Mouse (Mus musculus) gastrocnemius, postnatal 14 days (tissue): ENCODE data around the gene Gsk3a. TPM values are rescaled to one million over a fixed set of nuclear protein-coding genes. Genes with fewer than 3 reads are reported as not detected.

Source experiments
- DNase-seq: peaks from one replicate; pipeline ENCODE4 v3.0.0; 2021; ENCODE audit warnings: mixed read lengths
- intact Hi-C: fragments of 180-260 bp; cut with DNase I; formaldehyde crosslinking; loops from one replicate; pipeline ENCODE4 v1.15.1; 2025; ENCODE audit warnings: low total_unique reads
- long read RNA-seq, 2 experiments: library from polyadenylated mRNA; stranded (forward); transcript quantifications; one replicate each; pipeline ENCODE4 v2.0.0; 2021
- total RNA-seq, 2 experiments: library from RNA; stranded (reverse); gene quantifications; 2 replicates each; pipeline ENCODE4 v1.2.3; 2021

Gsk3a gene
- 10 to 100 TPM; 46.5 to 51.4 TPM for total RNA-seq
- long read RNA-seq, experiment 1, transcript Gsk3a-201 (11 exons, 2,260 nt) = major isoform, 43 of 59 reads
- long read RNA-seq, experiment 1, partial matches to known transcripts = 5 of 59 reads
- long read RNA-seq, experiment 1, other reads (novel, unspliced or antisense) = 11 of 59 reads
- long read RNA-seq, experiment 2, transcript Gsk3a-201 (11 exons, 2,260 nt) = major isoform, 47 of 55 reads
- long read RNA-seq, experiment 2, partial matches to known transcripts = 2 of 55 reads
- long read RNA-seq, experiment 2, other reads (novel, unspliced or antisense) = 6 of 55 reads

DNA sequence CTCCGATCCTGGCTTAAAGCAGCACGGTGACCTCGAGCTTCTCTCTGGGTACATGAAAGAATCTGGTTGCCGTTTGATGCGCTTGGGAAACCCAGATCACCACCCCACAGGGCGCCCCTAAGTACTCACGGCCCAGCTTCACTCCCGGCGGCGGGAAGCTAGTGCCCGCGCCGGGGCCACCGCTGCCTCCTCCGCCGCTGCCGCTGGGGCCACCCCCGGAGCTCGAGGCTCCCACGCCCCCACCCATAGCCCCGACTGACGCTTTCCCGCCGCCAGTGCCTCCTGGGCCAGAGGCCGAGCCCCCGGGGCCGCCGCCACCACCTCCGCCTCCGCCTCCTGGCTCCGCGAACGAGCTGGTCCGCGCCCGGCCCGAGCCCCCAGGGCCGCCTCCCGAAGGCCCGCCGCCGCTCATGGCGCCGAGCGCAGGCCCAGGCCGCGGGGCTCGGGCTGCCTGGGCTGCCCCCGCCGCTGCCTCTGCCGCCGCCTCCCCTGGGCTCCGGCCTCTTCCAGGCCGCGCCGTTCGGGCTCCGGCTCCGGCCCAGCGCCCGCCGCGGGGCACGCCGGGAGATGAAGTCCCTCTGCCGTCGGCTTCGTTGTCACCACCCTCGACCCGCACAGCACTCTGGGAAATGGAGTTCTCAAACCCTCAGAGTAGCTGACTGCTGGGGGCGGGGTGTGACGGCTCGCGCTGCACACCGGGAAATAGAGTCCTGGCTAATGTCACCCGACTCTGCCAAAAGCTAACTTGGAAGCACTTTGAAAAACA lies at the start of gene Gsk3a:
Gene Gsk3a, minus strand, starts transcription at position 603 of the 766 bp plus-strand sequence.
- DNase-seq = peak; percentile 99
- intact Hi-C loops = no loop called here

DNA sequence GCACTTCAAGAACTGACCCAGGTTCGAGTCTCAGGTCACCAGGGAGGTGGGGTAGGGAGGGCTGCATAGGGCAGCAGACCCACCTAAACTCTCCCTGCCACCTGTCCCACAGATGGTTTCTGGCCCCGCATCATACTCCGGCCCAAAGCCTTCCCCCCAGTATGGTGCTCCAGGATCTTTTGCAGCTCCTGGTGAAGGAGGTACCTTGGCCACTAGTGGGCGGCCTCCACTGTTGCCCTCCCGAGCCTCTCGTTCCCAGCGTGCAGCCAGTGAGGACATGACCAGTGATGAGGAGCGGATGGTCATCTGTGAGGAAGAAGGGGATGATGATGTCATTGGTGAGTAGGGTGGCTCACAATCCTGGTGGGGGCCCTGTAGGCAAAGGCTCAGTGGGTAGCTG lies 49.3 kb upstream of the Gsk3a start:
- intact Hi-C loops = no loop called here
- DNase-seq = no peak

DNA sequence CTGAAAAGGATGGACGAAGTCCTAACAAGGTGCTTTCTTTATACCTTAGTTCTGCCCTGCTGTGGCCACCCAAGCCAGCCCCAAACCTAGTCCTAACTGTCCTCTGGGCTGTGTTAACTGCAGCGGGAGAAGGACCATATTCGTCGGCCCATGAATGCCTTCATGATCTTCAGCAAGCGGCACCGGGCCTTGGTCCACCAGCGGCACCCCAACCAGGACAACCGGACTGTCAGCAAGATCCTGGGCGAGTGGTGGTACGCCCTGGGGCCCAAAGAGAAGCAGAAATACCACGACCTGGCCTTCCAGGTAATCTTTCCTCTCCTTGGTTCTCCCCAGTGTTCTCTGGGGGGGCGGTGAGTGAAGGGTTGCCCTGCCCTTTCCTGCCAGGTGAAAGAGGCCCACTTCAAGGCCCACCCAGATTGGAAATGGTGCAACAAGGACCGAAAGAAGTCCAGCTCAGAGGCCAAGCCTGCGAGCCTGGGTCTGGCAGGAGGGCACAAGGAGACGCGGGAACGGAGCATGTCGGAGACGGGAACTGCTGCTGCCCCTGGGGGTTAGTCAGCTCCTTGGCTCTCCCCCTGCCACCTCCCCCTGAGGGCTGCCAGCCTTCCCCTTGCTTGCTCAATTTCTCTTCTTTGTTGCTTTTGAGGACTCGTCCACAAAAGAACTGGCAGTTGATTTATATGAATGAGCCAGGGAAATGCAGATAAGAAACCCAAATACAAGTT lies 48.0 kb upstream of the Gsk3a start:
- intact Hi-C loops = no loop called here
- DNase-seq = no peak

DNA sequence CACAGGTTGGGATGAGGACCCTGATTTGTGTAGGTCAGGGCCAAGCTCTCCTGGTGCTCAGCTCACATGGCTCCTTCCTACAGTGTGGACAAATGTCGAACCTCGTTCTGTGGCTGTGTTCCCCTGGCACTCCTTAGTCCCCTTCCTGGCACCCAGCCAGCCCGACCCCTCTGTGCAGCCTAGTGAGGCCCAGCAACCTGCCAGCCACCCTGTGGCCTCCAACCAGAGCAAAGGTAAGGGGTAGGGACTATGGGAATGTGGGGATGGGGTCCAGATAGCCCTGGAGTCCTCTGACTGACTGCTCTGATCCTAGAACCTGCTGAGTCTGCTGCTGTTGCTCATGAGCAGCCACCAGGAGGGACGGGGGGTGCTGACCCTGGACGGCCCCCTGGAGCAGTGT lies 47.1 kb upstream of the Gsk3a start:
- DNase-seq = no peak
- intact Hi-C loops = no loop called here

DNA sequence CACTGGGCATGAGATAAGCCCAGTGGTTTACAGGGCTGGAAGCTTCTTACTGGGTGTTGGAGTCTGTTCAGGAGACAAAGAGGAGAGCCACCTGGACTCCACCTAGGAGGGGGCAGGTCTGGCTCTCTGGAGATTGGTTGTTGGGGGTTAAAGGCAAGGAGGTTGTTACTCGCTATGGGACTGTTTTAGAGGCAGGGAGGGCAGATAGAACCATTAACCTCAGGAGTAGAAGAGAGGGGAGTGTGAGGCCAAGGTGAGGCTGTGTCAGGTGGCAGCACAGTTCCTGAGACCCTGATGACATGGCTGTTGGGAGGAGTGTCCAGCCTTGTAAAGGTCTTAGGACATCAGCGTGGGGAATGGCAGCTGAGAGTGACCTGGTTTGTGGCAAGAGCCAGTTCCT lies 46.5 kb upstream of the Gsk3a start:
- intact Hi-C loops = no loop called here
- peak; percentile 1 for DNase-seq

DNA sequence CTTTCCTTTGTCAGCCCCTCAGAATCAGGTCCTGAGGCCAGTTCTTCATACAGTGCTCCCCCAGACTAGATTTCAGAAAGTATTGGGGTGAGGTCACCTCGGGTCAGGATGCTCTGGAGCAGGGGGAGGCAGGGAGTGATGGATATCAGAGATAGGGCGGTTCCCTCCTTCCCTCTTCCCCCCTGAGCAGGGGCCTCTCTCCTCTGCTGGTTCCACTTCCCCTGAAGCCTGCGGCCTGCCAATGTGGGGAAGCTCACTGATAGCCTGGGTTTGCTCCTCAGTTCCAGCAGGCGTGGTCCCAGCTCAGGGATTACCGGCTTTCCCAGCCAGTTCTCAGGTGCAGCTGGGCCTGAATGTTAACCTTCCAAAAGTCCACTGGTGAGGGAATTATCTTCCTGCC lies 46.0 kb upstream of the Gsk3a start:
- peak; percentile 38 for DNase-seq

DNA sequence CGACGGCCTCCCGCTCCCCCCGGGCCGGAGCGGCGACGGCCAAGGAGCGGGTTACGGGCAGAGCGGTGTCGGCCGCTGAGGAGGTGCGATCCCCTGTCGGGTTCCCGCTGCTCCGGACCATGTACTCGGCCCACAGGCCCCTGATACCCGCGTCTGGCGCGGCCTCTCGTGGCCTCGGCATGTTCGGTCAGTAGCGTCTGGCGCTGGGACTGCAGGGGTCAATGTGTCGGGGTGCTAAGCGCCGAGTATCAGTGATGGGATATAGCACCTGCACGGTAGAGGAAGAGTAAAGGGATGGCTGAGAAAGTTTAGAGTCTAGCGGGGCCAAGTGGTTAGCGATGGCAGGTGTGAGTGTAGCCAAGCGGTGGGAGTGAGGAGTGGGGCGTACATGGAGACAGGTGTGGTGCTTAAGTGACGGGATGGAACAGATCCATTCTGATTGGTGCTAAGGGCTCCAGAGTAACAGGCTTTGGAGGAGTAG lies 45.1 kb upstream of the Gsk3a start:
- peak; percentile 58 for DNase-seq
- intact Hi-C loops = no loop called here

More for the DNA sequence above, 46.0 kb upstream of the Gsk3a start:
- intact Hi-C loops = no loop called here

DNA sequence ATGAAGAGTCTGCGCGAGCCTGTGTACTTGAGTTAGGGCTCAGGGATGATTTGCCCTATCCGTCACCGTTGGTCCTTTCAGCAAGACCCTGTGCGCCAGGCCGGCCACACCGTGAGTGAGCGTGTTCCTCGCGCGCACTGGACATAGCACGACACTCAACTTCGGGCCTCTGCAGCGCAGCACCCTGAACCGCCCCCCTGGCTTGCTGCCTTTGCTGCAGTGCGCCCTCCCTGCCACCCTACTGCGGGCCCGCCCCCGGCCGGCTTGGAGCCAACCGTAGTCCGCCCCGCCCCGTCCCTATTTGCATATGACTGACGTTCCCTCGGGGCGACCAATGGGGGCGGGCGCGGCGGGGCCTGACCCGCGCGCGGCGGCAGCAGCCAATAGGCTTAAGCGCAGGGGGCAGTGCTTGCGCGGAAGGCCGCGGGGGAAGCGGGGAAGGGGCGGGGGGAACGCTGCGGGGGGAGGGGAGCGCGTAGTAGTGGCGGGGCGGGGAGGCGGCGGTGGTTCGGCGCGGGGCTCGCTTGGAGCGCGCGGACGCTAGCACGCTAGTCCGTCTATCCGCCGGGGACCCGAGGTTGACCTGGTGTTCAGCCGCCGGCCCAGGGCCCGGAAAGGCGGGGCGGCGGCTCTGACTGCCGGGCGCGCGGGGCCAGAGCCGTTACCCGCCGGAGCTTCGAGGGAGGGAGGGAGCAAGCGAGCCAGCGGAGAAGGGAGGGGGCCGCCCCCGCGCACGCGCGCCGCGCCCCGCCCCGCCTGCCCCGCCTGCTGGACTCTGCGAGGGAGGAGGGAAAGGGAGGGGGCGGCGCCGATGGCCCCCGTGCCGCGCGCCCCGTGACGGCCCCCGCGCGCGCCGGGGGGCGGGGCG lies 44.3 kb upstream of the Gsk3a start:
- intact Hi-C loops = no loop called here
- DNase-seq = peak; percentile 99

DNA sequence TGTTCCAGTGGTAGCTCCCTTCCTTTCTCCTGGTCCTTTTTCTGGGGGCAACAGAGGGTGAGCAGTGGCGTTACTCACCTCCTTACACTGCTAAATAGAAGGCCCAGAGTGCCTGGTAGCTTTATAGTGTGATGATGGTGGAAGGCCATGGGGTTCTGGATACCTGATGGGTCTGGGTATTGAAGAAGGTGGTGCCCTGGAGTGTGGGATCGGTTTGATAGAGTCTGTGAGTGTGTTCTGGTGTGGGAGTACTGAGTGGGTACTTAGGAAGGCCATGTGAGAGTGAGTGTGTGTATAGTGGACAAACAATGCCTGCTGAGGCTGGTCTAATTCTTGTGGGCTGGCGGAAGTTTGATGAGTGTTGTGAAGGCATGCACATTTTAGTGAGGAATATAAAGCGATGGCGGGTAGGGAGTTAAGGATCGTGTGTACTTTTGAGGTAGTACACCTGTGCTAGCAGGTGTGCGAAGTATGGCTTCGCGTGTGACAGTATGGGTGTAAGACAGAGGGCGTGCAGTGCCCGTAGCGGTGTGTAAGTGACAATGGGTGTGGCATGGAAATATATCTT lies 43.6 kb upstream of the Gsk3a start:
- intact Hi-C loops = no loop called here
- DNase-seq = no peak

DNA sequence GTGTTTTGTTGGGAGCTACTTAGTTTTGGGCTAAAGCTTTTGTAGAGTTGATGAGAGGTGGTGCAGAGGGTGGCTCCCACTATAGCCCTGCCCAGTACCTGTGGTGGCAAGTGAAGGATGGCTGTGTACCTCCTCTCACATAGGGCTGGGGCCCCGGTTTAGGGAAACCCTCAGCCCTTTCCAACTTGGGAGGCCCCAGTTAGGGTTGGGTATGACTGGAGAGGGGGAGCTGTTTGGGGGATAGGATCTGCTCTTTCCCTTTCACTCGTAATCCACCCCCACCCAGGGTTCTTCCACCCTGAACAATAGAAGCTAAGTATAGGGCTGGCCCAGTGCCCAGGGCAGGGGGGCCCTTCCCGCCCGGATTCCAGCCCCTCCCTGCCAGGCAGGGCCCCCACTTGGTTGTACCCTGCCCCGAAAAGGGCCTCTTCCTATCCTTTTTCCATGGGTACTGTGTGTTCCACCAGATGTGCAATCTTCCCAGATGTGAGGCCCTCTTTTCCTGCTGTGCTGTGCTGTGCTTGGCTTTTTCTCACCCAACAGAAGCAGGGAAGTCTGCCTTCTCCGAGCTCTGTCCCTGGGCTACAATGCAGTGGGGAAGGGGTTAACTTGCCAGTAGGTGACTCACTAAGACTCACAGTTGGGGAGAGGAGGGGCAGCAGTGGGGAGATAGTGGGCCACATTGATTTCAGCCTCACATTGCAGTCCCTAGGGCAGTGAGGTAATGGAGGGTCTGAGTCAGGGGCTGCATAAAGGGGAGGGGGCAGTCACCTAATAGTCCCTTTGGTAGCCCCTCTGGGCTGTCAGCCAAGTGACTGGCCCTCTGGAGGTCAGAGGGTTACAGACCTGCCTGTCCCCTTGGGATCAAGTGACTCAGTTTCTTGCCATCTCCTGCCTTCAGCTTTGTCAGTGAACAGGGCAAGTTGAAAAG lies 42.5 kb upstream of the Gsk3a start:
- intact Hi-C loops = loop anchor here (5.0 kb wide), 1 partner anchor 38 kb away; no protein-coding TSS in a partner anchor
- DNase-seq = peak; percentile 61

DNA sequence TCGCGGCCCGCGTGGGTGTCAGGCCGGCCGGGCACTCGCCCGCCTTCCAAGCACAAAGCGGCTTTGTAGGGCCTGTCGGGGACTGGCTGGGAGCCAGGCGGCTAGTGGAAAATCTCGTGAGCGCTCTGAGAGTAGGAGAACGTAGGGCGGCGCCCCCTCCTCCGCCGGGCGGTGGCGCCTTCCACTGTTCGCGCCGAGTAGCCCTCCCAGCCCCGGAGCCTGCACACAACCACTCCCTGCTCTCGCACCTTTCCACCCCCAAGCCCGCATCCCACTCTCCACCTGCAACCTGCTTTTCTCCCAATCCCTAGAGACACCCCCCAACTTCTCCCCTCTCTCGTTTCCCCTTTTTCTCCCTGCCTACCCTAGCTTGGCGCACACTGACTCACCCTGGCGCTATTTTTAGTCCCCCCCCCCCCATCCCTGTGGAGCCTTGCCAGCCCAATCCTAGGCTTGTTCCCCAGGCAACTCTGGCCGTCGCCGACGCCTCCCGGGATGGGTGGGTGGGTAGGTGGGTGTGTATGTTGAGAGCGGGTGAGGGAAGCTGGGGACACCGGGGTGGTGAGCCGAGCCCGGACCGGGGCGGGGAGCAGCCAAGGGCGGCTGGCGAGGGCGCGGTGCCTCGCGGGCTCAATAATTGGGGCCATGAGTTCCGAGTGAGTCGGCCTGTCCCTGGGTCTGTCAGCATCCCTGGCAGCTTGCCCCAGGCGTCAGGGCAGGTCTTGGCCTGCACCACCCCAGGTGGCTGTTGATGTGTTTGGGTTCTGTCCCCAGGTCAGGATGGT lies 41.6 kb upstream of the Gsk3a start:
- intact Hi-C loops = loop anchor here (5.0 kb wide), 1 partner anchor 37 kb away; no protein-coding TSS in a partner anchor
- peak; percentile 89 for DNase-seq

DNA sequence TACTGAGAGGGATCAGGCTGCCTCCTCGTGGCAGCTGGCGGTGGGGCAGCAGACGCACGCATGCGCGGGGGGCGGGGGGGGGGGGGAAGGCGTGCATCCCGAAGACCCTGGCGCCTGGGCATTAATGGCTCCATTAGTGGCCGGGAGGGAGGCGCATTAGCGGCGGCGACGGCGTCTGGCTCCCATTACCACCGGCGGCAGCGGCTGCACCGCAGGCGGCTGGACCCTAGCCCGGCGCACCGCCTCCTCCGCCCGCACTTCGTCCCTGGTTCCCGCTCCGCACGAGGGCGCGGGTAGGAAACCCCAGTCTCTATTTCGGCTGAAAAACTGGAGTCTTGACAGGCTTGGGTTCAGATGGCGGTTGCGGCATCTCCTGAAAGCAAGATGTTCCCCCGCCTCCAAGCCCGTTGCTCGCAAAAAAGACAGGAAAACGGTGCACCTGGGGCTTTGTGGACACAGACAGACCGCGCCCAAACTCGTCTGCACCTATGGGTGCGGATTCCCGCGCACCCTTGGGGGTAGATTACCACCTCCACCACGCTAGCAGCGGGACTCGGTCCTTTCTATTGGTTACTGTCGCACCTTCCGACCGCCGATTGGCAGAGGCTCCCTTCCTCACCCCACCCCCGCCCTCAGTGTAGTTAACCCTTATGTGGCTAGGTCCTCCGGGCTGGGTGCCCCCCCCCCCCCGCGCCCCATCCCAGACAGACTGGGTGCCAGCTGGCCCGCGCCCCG lies 40.9 kb upstream of the Gsk3a start:
- DNase-seq = peak; percentile 72
- intact Hi-C loops = loop anchor here (5.0 kb wide), 1 partner anchor 36 kb away; no protein-coding TSS in a partner anchor

DNA sequence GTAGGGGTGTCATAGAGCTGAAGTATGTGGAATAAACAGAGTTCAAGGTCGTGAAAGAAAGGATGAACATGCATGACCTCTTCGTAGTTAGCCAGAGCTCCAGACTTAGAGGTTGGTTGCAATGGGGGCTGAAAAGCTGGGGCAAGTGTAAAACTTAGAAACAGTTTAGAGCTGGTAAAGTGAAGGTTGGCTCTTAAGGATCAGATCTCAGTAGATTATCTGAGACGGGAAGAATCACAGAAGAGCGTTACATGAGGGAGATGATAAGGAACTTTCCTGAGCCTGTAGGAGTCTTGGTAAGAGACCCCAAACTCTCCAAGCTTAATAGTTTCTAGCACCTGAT lies 40.3 kb upstream of the Gsk3a start:
- intact Hi-C loops = loop anchor here (5.0 kb wide), 1 partner anchor 36 kb away; no protein-coding TSS in a partner anchor
- no peak for DNase-seq

DNA sequence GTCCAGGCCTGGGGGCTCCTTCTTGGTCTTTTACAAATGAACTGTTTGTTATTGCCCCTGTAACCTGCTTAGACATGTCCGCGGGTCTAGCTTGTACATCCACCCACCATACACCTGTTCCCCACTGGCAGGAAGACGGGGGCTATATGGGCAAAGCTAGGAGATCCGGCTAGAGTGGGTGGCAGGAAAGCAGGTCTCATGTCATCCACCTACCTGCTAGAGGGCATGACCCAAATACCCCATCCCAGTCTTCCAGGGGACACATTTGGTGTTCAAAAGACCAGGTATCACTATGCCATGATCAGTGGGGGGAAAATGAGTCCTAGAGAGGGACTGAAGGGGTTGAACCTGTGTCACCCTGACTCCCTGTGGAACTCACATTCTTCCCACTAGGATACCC lies 39.8 kb upstream of the Gsk3a start:
- DNase-seq = no peak
- intact Hi-C loops = loop anchor here (5.0 kb wide), 1 partner anchor 35 kb away; no protein-coding TSS in a partner anchor

DNA sequence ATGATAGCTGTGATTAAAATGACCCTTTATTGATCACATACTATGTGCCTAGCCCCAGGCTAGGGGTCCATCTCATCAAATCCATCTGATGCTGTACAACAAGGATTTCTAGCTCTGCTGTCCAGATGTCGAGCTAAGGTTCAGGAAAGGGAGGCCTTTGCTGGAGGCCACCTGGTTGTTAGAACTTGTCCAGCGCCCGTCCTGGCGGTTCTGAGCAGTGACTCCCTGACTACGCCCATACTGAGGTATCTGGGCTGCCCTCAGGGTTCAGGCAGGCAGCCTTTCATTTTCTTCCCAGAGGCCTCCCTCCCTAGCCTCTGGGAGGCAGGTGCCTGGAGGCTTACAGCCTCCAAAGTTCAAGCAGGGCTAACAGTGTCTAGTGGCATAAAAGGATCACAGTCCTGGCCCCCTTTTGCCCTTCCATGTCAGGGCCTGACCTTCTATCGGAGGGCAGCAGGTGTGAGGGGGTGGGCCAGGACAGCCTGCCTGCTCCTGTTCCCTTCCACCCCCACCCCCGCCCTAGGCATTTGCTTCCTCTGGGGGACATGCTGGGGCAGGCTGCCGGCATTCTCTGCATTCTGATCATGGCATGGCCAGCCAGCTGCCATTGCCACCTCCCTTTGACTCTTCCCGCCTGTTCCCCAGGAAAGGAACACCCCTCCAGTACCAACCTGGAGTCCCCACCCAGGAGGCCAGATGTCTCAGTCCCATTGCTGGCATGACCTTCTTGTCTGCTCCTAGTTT lies 38.1 kb upstream of the Gsk3a start:
- intact Hi-C loops = loop anchor here (5.0 kb wide), 1 partner anchor 33 kb away; no protein-coding TSS in a partner anchor
- no peak for DNase-seq

DNA sequence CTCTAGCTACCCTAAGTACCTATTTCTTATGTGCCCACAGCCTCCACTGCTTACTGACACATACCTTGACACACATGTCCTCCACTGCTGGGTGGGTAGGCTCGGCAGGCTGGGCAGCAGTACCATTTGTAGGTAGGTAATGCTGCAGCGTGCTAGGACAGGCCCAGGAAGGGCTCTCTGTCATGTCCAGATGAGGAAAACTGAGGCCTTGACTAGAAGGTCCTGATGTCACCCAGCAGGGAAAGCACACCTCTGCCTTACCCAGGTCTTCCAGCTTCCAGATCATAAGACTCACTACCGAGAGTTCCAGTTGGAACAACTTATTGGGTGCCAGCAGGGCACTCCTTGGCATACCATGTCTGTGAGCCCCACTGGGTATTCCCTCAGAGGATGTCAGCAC lies 37.3 kb upstream of the Gsk3a start:
- intact Hi-C loops = loop anchor here (5.0 kb wide), 1 partner anchor 33 kb away; no protein-coding TSS in a partner anchor
- DNase-seq = no peak
